Mouse (Mus musculus): ENCODE measurements around the gene Serbp1. TPM values are rescaled to one million over a fixed set of nuclear protein-coding genes. Genes with fewer than 3 reads are reported as not detected.

The Serbp1 gene
- polyA plus RNA-seq (2012; rRNA removed): 11.5 and 21.2 TPM in 2 replicates

GRCm38 (mm10) chr6:67237977-67238376 lies at the start of gene Serbp1:
TSS of gene Serbp1 (plus strand) at chr6:67238176.

Other genes with a start within 250 kb of the Serbp1 start
- 20.2 and 34.3 TPM in 2 replicates for gene Gadd45a, start 200.7 kb upstream of the Serbp1 start, polyA plus RNA-seq (2012; rRNA removed)
- gene Il12rb2, start 138.0 kb downstream of the Serbp1 start, polyA plus RNA-seq (2012; rRNA removed): 0.03 and 0.04 TPM in 2 replicates

All from stomach, adult 2 months (tissue).